Mouse (Mus musculus) testis, postnatal 14 days (tissue): ENCODE measurements at regions not wholly inside any gene's neighbourhood (a gene's known extent, or its start where the extent isn't known, plus 50 kb on each side); places are given as distances from the start of the nearest gene placed in this dataset.
"Not testable (repeated sequence)": the region's sequence is repeated elsewhere in the genome, so short reads cannot be mapped to it uniquely, and the experiment has no call there.

Experiments
- DNase-seq: peaks from one replicate; pipeline ENCODE4 v3.0.0; 2021; ENCODE audit warnings: low spot score

GRCm38 (mm10) chr17:15620746-15621694 lies 56.9 kb upstream of the Prdm9 start:
- no peak for DNase-seq

DNA sequence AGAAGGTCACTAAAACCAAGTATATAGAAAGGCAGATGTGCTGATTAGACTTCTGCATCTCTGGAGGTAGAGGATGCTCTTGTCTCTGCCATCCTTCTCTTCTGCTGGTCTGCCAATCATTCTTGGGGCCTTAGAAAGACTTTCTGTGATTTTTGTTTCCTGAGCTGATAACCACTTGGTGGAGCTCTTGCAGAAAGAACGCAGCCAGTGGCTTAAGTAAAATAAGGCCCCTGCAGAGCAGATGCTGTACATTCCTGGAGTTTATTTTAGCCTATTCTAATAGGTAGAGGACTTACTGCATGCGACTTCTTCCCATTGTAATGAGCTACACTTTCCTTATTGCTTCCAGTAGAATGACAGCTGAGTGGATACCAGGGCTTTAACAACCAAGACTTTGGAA lies 58.8 kb upstream of the Prdm9 start:
- peak; percentile 14 for DNase-seq

DNA sequence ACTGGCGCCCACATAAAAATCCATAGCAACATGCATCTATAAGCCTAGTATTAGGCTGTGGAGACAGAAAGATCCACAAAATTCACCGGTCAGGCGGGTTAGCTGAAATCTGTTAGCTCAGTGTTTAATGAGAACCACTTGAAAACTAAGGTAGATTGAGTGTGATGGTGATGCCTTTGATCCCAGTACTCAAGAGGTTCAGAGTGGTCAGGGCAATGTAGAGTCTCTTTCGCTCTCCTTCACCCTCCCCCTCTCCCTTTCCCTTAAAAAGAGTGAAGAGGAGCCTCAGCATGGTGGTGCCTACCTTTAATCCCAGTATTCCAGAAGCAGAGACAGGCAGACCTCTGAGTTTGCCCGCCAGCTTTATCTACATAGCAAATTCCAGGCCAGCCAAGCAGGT lies 66.6 kb upstream of the Prdm9 start:
- DNase-seq: no peak

DNA sequence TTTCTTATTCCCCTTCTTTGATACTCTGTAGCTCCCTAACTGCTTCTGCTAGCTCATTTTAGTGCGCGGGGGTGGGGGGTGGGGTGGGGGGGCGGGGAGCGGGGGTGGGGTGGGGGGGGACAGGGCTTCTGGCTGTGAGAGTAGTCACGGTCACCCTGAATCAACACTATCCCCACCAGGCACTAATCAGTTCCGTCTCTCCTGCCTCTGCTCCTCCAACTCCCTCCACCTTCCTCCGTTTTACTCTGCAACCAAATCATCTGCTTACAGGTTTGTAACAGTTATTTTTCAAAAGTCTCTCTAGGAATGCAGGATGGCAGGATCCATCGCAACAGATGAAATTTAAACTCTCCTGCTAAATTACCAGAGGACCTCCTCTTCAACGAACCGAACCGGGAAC lies 67.5 kb upstream of the Prdm9 start:
- DNase-seq: no peak

- no peak for DNase-seq
Measured at GRCm38 (mm10) chr17:15632090-15632489, 67.9 kb upstream of the Prdm9 start.

- not testable (repeated sequence) for DNase-seq
Measured at GRCm38 (mm10) chr17:15639111-15639865, 65.5 kb upstream of the Chd1 start.

- DNase-seq: no peak
Measured at GRCm38 (mm10) chr17:15640776-15641175, 64.0 kb upstream of the Chd1 start.

- no peak for DNase-seq
Measured at GRCm38 (mm10) chr17:15641764-15642163, 63.0 kb upstream of the Chd1 start.

DNA sequence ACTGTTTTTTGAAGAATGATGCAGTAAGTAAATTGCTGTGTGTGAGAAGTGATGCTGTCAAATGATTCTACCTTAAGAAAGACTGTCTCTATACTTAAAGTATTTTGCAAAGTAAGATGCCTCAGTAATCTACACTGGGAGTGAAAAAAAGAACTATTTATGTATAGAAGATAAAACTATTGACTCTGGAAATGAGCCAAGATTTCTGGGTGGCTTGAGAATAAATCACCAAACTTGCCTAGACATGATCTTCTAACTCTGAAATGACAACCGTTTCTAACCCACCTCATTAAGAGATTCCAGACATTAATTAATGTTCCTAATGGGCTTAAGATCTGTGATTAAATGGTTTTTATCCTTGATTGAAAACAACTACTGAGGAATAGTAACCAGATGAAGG lies 58.0 kb upstream of the Chd1 start:
- no peak for DNase-seq

DNA sequence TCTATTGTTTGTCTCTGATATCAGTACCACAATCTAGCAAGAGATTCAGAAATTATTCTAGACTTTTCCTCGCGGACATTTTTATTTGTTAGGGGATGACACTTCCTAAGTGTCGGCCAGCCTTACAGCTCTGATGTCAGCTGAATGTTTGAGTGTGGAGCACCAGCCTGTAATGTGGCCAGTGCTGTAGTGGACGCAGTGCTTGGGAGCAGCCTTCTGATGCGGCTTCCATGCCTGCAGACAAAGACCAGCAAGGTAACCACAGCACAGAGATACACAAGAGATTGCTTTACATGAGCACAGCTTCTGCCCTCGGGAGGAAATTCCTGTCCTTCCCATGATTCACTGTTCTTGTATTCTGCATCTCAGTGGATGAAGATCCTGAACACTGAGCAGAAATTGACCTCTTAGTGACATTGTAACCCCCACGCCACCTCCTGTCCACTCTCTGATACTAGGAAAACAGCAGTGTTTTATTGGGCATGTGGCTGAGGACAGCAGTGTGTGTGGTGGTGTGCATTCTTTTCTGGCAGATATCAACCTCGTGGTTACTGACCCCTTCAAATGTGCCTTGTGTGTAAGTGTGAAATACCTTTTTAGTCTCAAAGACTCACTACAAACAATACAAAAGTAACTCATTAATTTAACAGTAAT lies 54.6 kb upstream of the Chd1 start:
- DNase-seq: no peak

DNA sequence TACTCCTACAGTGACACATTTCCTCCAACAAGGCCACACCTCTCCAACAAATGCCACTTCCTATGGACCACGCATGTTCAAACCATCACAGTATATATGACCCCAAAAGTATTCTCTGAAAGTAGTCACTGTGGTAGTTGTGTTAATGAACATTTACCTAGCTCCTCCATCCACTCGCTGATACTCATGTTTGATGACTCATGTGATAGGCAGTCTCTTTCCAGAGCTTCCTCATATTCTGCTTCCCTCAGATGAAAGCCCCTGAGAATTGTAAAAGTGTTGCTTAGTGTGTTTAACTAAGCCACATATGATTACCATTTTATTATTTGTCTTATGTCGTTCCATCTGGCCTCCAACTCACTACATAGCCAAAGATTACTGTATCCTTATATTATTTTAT lies 52.9 kb upstream of the Chd1 start:
- no peak for DNase-seq
